Mouse (Mus musculus) kidney, postnatal 0 days (tissue): ENCODE results near the gene Ptcra. TPM values are rescaled to one million over a fixed set of nuclear protein-coding genes. Genes with fewer than 3 reads are reported as not detected.
"Not testable (repeated sequence)": the region's sequence is repeated elsewhere in the genome, so short reads cannot be mapped to it uniquely, and the experiment has no call there.

ENCODE experiments used
- ATAC-seq: fragments of 200-750 bp; cut with Nextera tagmentation; replicated peaks from 2 replicates; pipeline ENCODE4 v1.8.0; 2017; ENCODE audit warnings: low read depth, moderate number of reproducible peaks, moderate TSS enrichment, moderate library complexity; ENCODE audit not compliant: low FRiP score
- DNase-seq: peaks from one replicate; pipeline ENCODE4 v3.0.0-alpha.2; 2016; ENCODE audit warnings: low spot score
- H3K27ac ChIP-seq: fragments of 300-500 bp; sonication (generic); 2 replicates; pipeline ENCODE4 v1.5.1; 2014; ENCODE audit warnings: mild to moderate bottlenecking
- H3K27me3 ChIP-seq: fragments of 300-500 bp; sonication (generic); 2 replicates; pipeline ENCODE4 v1.6.1; 2014; ENCODE audit warnings: low read length, mixed read lengths; ENCODE audit not compliant: insufficient read depth
- H3K36me3 ChIP-seq: fragments of 300-500 bp; sonication (generic); 2 replicates; pipeline ENCODE4 v1.6.1; 2014; ENCODE audit warnings: low read length, mixed read lengths; ENCODE audit not compliant: insufficient read depth
- H3K4me1 ChIP-seq: fragments of 300-500 bp; sonication (generic); replicated peaks from 2 replicates; pipeline ENCODE4 v1.6.1; 2014; ENCODE audit warnings: antibody characterized with exemption, low read length, mixed read lengths; ENCODE audit not compliant: insufficient read depth
- H3K4me2 ChIP-seq: fragments of 300-500 bp; sonication (generic); 2 replicates; pipeline ENCODE4 v1.6.1; 2014; ENCODE audit warnings: mild to moderate bottlenecking, low read length, moderate library complexity, mixed read lengths
- H3K4me3 ChIP-seq: fragments of 300-500 bp; sonication (generic); replicated peaks from 2 replicates; pipeline ENCODE4 v1.5.1; 2014; ENCODE audit warnings: low read depth, low read length
- H3K9ac ChIP-seq: fragments of 300-500 bp; sonication (generic); 2 replicates; pipeline ENCODE4 v1.6.1; 2014; ENCODE audit warnings: low read depth, low read length
- H3K9me3 ChIP-seq: fragments of 300-500 bp; sonication (generic); replicated peaks from 2 replicates; pipeline ENCODE4 v1.6.1; 2016; ENCODE audit warnings: low read length, inconsistent platforms, mixed read lengths
- CTCF ChIP-seq: IDR thresholded peaks from 2 replicates; pipeline ENCODE4 v1.5.1; 2016; ENCODE audit warnings: antibody characterized with exemption, low read depth, mild to moderate bottlenecking, moderate library complexity
- WGBS: fragments of 180-500 bp; shearing (Covaris S2); extraction: QIAGEN DNeasy Blood & Tissue Kit; methylation state at CpG from one replicate; pipeline ENCODE4 v1.1.7; 2014; 5-methylcytosine and 5-hydroxymethylcytosine counted together
- polyA plus RNA-seq: library from polyadenylated mRNA; unstranded; fragments of >200 nt; fragmentation: Nextera tagmentation; extraction: Ambion mirVana; gene quantifications from 2 replicates; pipeline ENCODE4 v1.2.1, GENCODE M21; 2015

Ptcra gene
- polyA plus RNA-seq, 1 experiment from 2014 or later = 0.12 TPM

GRCm38 (mm10) chr17:46772404-46773277, 9.1 kb upstream of the Ptcra start, which contains the start of gene 2310039H08Rik:
TSS of gene 2310039H08Rik (plus strand) at chr17:46772635.
- ATAC-seq = peak; percentile 85
- no peak for TF ChIP-seq CTCF
- under 1% methylated on average over 50 of the region's 50 CpGs for WGBS
- peak; percentile 95 for DNase-seq
- peak within 1 kb of the TSS; percentile 73 for H3K9ac ChIP-seq
- peak within 1 kb of the TSS; percentile 85 for H3K4me3 ChIP-seq
- H3K27me3 ChIP-seq = no peaks in the 10 kb centered on the region
- no peaks in the 10 kb centered on the region for H3K4me1 ChIP-seq
- peaks cover 23% of the 10 kb centered on the region; the same call in 1 of the 2 replicates for H3K36me3 ChIP-seq
- H3K27ac ChIP-seq = peak within 1 kb of the TSS; percentile 86
- no peaks in the 10 kb centered on the region for H3K9me3 ChIP-seq
- H3K4me2 ChIP-seq = peak within 1 kb of the TSS; percentile 90

GRCm38 (mm10) chr17:46772038-46772403, 8.5 kb upstream of the Ptcra start:
- Histone ChIP-seq H3K27me3 (no peaks in the 10 kb centered on the region), H3K27ac (peak overlapping the region; percentile 86), H3K9me3 (no peaks in the 10 kb centered on the region), H3K9ac (peak overlapping the region; percentile 73; the same call in 1 of the 2 replicates), H3K4me3 (peak overlapping the region; percentile 85), H3K36me3 (0 out of 2 replicates have a peak, but pooled peaks cover 17% of the 10 kb centered on the region), H3K4me2 (peak overlapping the region; percentile 90), H3K4me1 (no peaks in the 10 kb centered on the region)
- no peak for DNase-seq
- TF ChIP-seq CTCF = no peak
- 4% methylated on average over 5 of the region's 5 CpGs for WGBS
- ATAC-seq = no peak

- peak overlapping the region; percentile 73; the same call in 1 of the 2 replicates for H3K9ac ChIP-seq
- 64% methylated on average over 17 of the region's 17 CpGs for WGBS
- ATAC-seq (no peak), DNase-seq (no peak)
- H3K4me1 ChIP-seq = no peaks in the 10 kb centered on the region
- peak overlapping the region; percentile 85; the same call in 1 of the 2 replicates for H3K4me3 ChIP-seq
- peak overlapping the region; percentile 90 for H3K4me2 ChIP-seq
- no peaks in the 10 kb centered on the region for H3K9me3 ChIP-seq
- H3K36me3 ChIP-seq = 0 out of 2 replicates have a peak, but pooled peaks cover 17% of the 10 kb centered on the region
- H3K27ac ChIP-seq = peak overlapping the region; percentile 86
- H3K27me3 ChIP-seq = no peaks in the 10 kb centered on the region
- no peak for TF ChIP-seq CTCF
These were observed 8.1 kb upstream of the Ptcra start for GRCm38 (mm10) chr17:46771616-46772015.

GRCm38 (mm10) chr17:46771025-46771424, 7.5 kb upstream of the Ptcra start:
- ATAC-seq = no peak
- H3K27me3 ChIP-seq = no peaks in the 10 kb centered on the region
- DNase-seq = peak; percentile 24
- H3K4me1 ChIP-seq = no peaks in the 10 kb centered on the region
- 87% methylated on average over 4 of the region's 4 CpGs for WGBS
- 0 out of 2 replicates have a peak, but pooled peaks cover 14% of the 10 kb centered on the region for H3K36me3 ChIP-seq
- peak; percentile 49; the same call in 1 of the 2 replicates for TF ChIP-seq CTCF
- no peak overlapping the region for H3K9ac ChIP-seq
- H3K4me2 ChIP-seq = no peak overlapping the region
- no peak overlapping the region for H3K27ac ChIP-seq
- no peak overlapping the region for H3K4me3 ChIP-seq
- no peaks in the 10 kb centered on the region for H3K9me3 ChIP-seq

- H3K4me2 ChIP-seq = no peak overlapping the region
- ATAC-seq (no peak), DNase-seq (no peak)
- H3K4me3 ChIP-seq = no peak overlapping the region
- 92% methylated on average over 11 of the region's 11 CpGs for WGBS
- no peak for TF ChIP-seq CTCF
- no peaks in the 10 kb centered on the region for H3K9me3 ChIP-seq
- no peak overlapping the region for H3K9ac ChIP-seq
- no peaks in the 10 kb centered on the region for H3K27me3 ChIP-seq
- 0 out of 2 replicates have a peak, but pooled peaks cover 10% of the 10 kb centered on the region for H3K36me3 ChIP-seq
- no peaks in the 10 kb centered on the region for H3K4me1 ChIP-seq
- no peak overlapping the region for H3K27ac ChIP-seq
These were observed 7.0 kb upstream of the Ptcra start for GRCm38 (mm10) chr17:46770546-46770945.

DNA sequence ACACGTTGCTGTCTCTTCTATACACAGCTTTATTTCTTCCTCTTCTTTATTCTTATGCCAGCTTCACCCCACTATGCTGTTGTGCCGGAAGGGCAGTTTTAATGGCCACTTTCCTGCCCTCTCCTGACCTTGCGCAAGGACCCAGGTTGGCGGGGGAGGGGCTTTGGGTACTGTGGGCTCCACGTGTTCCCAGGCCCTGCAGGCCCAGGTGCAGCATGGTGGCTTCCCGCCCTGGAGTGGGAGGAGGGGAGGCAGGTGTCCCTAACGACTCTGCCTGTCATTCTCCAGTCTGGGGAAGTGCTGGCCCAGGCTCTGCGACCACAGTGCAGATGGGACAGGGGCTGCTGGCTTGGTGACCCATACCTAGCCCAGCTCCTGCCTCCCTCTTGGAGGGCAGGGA, 4.4 kb upstream of the Ptcra start:
- WGBS = 37% methylated on average over 8 of the region's 8 CpGs
- ATAC-seq (no peak), DNase-seq (no peak)
- Histone ChIP-seq H3K9ac (no peak overlapping the region), H3K36me3 (no peaks in the 10 kb centered on the region), H3K4me1 (no peaks in the 10 kb centered on the region), H3K4me2 (no peak overlapping the region), H3K27me3 (no peaks in the 10 kb centered on the region), H3K27ac (no peak overlapping the region), H3K4me3 (no peak overlapping the region), H3K9me3 (no peaks in the 10 kb centered on the region)
- TF ChIP-seq CTCF = no peak

DNA sequence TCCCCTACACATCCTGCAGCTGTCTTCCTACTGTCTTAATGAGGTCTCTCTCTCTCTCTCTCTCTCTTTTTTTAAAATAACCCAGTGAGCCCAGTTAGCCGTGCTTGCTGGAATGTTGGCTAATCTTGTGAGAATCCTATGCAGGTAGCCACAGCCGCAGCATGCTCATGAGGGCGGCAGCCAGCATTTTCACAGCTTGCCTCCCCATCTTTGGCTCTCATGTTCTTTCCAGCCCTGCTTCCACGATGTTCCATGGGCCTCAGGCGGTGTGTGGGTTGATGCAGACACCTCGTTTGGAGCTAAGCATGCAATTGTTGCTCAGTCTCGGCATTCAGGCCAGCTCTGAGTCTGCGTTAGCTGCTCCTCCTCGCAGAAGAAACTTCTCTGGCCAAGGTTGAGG, 1.4 kb upstream of the Ptcra start:
- not testable (repeated sequence) for ATAC-seq, H3K9me3 ChIP-seq, H3K9ac ChIP-seq, DNase-seq, H3K27ac ChIP-seq, H3K4me1 ChIP-seq, H3K4me3 ChIP-seq, H3K27me3 ChIP-seq, H3K36me3 ChIP-seq, H3K4me2 ChIP-seq
- 69% methylated on average over 9 of the region's 9 CpGs for WGBS
